Mouse (Mus musculus): ENCODE results near the gene Eef1akmt2. TPM values are rescaled to one million over a fixed set of nuclear protein-coding genes. Genes with fewer than 3 reads are reported as not detected.

Gene Eef1akmt2
- total RNA-seq, 2 experiments from 2014 or later, result 30.8 to 36.3 TPM

GRCm38 (mm10) chr7:132875391-132876086, 23.1 kb upstream of the Eef1akmt2 start:
- DNase-seq (ENCODE audit: low spot score in 2 of 2), result no peak

GRCm38 (mm10) chr7:132873043-132873442, 20.6 kb upstream of the Eef1akmt2 start:
- DNase-seq (ENCODE audit: low spot score in 2 of 2), result no peak

- no peak for DNase-seq (ENCODE audit: low spot score in 2 of 2)
Measured at GRCm38 (mm10) chr7:132866316-132866715, 13.8 kb upstream of the Eef1akmt2 start.

- DNase-seq (ENCODE audit: low spot score in 2 of 2), result peak; percentile 82 to 92
Measured at GRCm38 (mm10) chr7:132859042-132859958, 6.8 kb upstream of the Eef1akmt2 start, which contains the start of gene Abraxas2. Gene Abraxas2, plus strand, starts transcription at chr7:132859225.

- no peak for DNase-seq (ENCODE audit: low spot score in 2 of 2)
Measured at GRCm38 (mm10) chr7:132858043-132858608, 5.7 kb upstream of the Eef1akmt2 start.

GRCm38 (mm10) chr7:132856083-132856482, 3.6 kb upstream of the Eef1akmt2 start:
- DNase-seq (ENCODE audit: low spot score in 2 of 2), result no peak

- DNase-seq (ENCODE audit: low spot score in 2 of 2), result peak in 1 of 2 experiments; percentile 29
Measured at GRCm38 (mm10) chr7:132853946-132854345, 1.5 kb upstream of the Eef1akmt2 start.

GRCm38 (mm10) chr7:132853361-132853760, 888 bp upstream of the Eef1akmt2 start:
- no peak for DNase-seq (ENCODE audit: low spot score in 2 of 2)

- no peak for DNase-seq (ENCODE audit: low spot score in 2 of 2)
Measured at GRCm38 (mm10) chr7:132843152-132843551, 9.3 kb downstream of the Eef1akmt2 start.

- DNase-seq (ENCODE audit: low spot score in 2 of 2), result no peak
Measured at GRCm38 (mm10) chr7:132842455-132842854, 10.0 kb downstream of the Eef1akmt2 start.

- no peak for DNase-seq (ENCODE audit: low spot score in 2 of 2)
Measured at GRCm38 (mm10) chr7:132841287-132841686, 11.2 kb downstream of the Eef1akmt2 start.

GRCm38 (mm10) chr7:132830955-132831354, 21.5 kb downstream of the Eef1akmt2 start:
- no peak for DNase-seq (ENCODE audit: low spot score in 2 of 2)

GRCm38 (mm10) chr7:132824346-132825022, 28.0 kb downstream of the Eef1akmt2 start:
- no peak for DNase-seq (ENCODE audit: low spot score in 2 of 2)

GRCm38 (mm10) chr7:132823832-132824231, 28.6 kb downstream of the Eef1akmt2 start:
- no peak for DNase-seq (ENCODE audit: low spot score in 2 of 2)

- no peak for DNase-seq (ENCODE audit: low spot score in 2 of 2)
Measured at GRCm38 (mm10) chr7:132820692-132821091, 31.8 kb downstream of the Eef1akmt2 start.

- DNase-seq (ENCODE audit: low spot score in 2 of 2), result no peak
Measured at GRCm38 (mm10) chr7:132817056-132817455, 35.4 kb downstream of the Eef1akmt2 start.

GRCm38 (mm10) chr7:132816528-132816927, 35.9 kb downstream of the Eef1akmt2 start:
- DNase-seq (ENCODE audit: low spot score in 2 of 2), result no peak

GRCm38 (mm10) chr7:132815081-132815480, 37.4 kb downstream of the Eef1akmt2 start:
- DNase-seq (ENCODE audit: low spot score in 2 of 2), result no peak

GRCm38 (mm10) chr7:132814089-132814450, 38.4 kb downstream of the Eef1akmt2 start:
- no peak for DNase-seq (ENCODE audit: low spot score in 2 of 2)

- DNase-seq (ENCODE audit: low spot score in 2 of 2), result peak; percentile 65 to 71
Measured at GRCm38 (mm10) chr7:132813416-132814088, 38.9 kb downstream of the Eef1akmt2 start, which contains the start of gene Fam53b. Gene Fam53b, minus strand, starts transcription at chr7:132813886.

All from layer of hippocampus, postnatal 14 days (tissue).